Mouse (Mus musculus): ENCODE measurements around the gene Olfr218.
"Not testable (repeated sequence)": the region's sequence is repeated elsewhere in the genome, so short reads cannot be mapped to it uniquely, and the experiment has no call there.

Olfr218 gene

GRCm38 (mm10) chr1:173197508-173197907, at the start of gene Olfr218:
Gene Olfr218, plus strand, starts transcription at chr1:173197808.
- DNase-seq (ENCODE audit: low read depth, low spot score), result no peak

- DNase-seq (ENCODE audit: low read depth, low spot score), result no peak
These were observed 23.3 kb upstream of the Olfr218 start for GRCm38 (mm10) chr1:173174154-173174842.

GRCm38 (mm10) chr1:173190540-173190939, 7.1 kb upstream of the Olfr218 start, which contains the start of gene Olfr1406:
Gene Olfr1406, minus strand, starts transcription at chr1:173190640.
- DNase-seq (ENCODE audit: low read depth, low spot score), result no peak

GRCm38 (mm10) chr1:173192059-173192458, 5.5 kb upstream of the Olfr218 start:
- DNase-seq (ENCODE audit: low read depth, low spot score), result no peak

- DNase-seq (ENCODE audit: low read depth, low spot score), result no peak
These were observed 1.2 kb upstream of the Olfr218 start for GRCm38 (mm10) chr1:173196359-173196758.

- no peak for DNase-seq (ENCODE audit: low read depth, low spot score)
These were observed 14.5 kb downstream of the Olfr218 start, which contains the start of gene Olfr1404 for GRCm38 (mm10) chr1:173212092-173212491. Gene Olfr1404, plus strand, starts transcription at chr1:173212392.

- DNase-seq (ENCODE audit: low read depth, low spot score), result no peak
These were observed 18.9 kb downstream of the Olfr218 start for GRCm38 (mm10) chr1:173216481-173216880.

- DNase-seq (ENCODE audit: low read depth, low spot score), result no peak
These were observed 29.5 kb downstream of the Olfr218 start, which contains the start of gene Fcer1a for GRCm38 (mm10) chr1:173227081-173227480. Gene Fcer1a, minus strand, starts transcription at chr1:173227214.

- not testable (repeated sequence) for DNase-seq (ENCODE audit: low read depth, low spot score)
These were observed 39.4 kb downstream of the Olfr218 start for GRCm38 (mm10) chr1:173237004-173237403.

GRCm38 (mm10) chr1:173249888-173250287, 52.3 kb downstream of the Olfr218 start:
- DNase-seq (ENCODE audit: low read depth, low spot score), result no peak
